Mouse (Mus musculus): ENCODE measurements around the gene Stk39.

DNA sequence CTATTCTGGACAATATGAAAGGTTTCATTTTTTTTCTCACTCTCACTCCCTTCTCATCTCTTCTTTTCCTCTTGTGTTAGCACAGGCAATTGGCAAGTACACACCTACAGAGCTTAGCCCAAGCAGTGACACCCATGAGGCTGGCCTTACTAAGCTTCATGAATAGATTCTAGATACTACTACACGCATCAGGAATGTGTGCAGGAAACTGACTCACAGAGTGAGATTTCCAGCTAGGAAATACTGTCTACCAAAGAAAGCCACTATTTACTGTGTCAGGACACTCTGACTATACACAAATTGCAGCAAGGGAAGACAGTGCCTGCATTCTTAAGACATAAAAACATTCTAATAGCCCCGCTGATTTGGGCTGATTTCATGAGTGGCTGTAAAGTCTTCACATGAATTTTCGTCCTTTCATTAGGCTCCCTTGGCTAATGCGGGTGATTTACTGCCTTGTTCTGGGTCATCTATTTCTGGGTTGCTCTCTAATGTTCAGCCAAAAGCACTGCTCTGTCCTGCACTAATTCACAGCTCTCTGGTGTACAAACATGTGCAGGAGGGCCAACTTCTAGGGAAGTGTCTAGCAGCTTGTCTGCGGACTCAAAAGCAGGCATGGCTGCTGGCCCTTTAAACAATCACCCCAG lies 249.7 kb downstream of the Stk39 start:
- TF ChIP-seq GATA1 (IDR thresholded peaks at IDR 0.05; ENCODE audit: low read length): no peak
- no peak for TF ChIP-seq TAL1 (IDR thresholded peaks at IDR 0.05; ENCODE audit: low read length)

All from erythroblast, embryonic 14.5 days (primary cell).